Mouse (Mus musculus): ENCODE measurements at regions not wholly inside any gene's neighbourhood (a gene's known extent, or its start where the extent isn't known, plus 50 kb on each side); places are given as distances from the start of the nearest gene placed in this dataset.

DNA sequence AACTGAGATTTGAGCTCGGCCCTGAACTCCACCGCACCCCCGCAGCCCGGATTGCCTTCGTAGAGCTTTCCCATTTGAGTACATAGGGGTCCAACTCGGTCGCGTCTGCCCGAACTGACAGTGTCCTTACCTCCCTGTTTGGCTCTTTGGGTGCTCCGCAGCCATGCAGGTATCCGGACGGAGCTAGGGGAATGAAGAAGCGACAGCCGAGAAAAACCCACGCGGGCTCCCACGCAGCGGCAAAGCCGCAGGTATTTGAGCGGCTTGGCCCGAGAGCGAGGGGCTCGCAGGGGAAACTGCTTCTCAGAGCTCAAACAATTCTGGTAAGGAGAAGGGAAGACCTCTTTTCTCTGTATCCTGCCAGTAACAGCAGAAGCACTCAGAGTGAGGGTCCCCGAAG, 82.5 kb downstream of the Kcnrg start:
- intact Hi-C loops (cut with DNase I), result no loop called here
- DNase-seq (ENCODE audit: low spot score in 2 of 2), result no peak

DNA sequence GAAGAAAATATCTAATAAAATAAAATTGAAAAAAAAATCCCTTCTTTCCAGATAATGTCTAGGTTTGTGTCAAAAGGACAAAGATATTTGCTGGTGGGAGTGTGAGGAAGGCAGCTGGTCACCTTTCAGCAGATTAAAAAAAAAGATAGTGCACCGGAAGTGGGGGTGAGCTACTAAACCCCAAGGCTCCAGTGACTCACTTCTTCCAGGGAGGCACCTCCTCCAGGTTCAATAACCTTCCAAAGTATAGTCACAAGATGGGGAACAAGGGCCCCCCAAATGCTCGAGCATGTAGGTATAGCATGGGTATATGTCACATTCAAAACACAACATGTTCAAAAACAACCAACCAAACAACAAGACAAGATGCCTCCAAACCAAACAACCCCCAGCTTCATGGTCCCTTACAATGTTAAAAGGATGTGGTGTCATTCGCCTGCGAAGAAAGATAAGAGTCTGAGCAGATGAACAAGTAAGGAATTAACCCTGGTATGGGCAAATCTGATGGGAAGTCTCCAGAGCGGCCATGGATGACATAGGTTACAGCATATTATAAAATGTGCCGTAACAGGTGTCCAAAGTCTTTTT, 84.6 kb downstream of the Kcnrg start:
- DNase-seq (ENCODE audit: low spot score in 2 of 2), result no peak
- intact Hi-C loops (cut with DNase I), result no loop called here

DNA sequence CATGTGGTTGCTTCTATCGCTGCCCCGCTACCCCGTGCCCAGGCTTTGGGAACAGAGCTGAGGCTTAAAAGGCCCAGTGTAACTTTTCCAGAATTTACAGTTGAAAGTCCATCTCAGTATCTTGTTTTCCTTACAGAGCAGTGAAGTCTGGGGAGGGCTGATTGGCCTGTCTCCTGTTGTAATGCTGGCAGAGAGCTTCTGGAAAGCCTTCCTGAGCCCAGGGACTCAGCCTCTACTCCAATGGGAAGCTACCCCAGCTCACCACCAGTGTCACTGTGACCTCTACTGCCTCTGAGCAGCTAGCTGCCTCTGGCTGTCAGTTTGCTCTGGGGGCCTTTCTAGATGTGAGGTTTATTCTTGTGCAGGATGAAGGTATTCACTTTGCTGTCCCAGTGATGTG, 87.5 kb downstream of the Kcnrg start:
- no peak for DNase-seq (ENCODE audit: low spot score in 2 of 2)
- intact Hi-C loops (cut with DNase I), result no loop called here

DNA sequence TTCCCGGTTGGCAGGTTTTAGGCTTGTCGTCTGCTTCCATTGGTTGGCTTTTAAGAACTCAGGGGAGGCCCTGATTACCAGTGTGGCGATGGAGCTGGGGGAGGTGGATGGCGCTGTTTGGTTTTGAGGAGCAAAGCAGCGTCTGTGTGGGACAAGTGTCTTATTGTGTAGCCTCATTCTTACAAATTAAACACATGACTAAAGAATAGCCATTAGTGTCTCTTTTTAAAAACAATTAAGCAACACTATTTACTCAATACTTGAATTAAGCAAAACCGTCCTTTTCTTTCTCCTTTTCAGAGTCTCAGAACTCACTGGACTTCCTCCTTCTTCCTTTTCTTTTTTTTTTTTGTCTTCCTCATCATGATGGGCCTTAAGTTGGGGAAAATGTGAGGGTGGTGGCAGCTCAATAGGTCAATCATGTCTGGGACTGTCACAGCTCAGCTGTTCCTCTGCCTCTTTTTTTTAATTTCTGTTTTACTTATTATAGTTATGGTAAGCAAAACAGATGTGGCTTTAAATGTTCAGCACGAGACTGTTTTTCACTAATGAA, 89.1 kb downstream of the Kcnrg start:
- DNase-seq (ENCODE audit: low spot score in 2 of 2), result no peak
- intact Hi-C loops (cut with DNase I), result no loop called here

DNA sequence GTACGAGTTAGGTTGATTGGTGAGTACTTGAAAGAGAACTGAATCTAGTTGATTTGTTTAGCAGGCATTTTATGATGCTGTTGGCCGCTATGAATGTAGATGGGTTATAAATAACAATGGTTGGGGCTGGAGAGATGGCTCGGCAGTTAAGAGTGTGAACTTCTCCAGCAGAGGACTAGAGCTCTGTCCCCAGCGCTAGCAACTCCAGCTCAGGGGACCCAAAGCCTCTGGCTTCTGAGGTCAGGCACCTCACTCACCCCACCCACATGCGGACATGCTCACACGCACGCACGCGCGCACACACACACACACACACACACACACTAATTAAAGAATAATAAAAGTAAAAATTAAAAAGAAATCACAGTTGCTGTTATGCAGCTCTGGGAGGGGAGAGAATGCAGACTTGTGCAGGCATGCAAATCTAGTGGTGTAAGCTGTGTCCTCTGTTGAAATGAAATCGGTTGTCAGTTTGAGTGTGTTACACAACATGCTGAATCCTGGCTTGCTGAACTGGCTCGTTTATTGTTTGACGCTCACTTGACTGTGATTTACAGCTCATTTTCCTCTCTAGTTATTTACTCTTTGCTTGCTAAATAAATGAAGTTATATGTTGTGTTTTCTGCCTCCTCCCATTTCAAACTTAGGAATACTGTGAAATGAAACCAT, 89.8 kb downstream of the Kcnrg start:
- DNase-seq (ENCODE audit: low spot score in 2 of 2), result no peak
- intact Hi-C loops (cut with DNase I), result no loop called here

DNA sequence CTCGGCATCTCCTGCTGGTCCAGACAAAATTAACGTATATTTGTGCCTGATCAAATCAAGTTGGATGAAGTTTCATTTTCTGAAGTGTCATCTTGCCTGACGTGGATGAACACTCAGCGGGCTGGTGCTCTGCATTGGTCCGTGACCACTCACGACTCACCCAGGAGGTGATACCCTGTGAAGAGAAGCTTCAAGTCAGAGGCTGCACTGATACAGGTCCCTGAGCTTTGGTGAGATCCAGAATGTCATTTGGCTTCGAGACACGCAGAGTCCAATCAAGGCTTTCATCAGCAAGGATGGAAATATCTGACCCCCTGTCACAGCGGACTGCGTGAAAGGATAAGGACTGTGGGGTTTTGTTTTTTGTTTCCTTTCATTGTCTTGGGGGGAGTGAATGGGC, 90.4 kb downstream of the Kcnrg start:
- intact Hi-C loops (cut with DNase I), result no loop called here

DNA sequence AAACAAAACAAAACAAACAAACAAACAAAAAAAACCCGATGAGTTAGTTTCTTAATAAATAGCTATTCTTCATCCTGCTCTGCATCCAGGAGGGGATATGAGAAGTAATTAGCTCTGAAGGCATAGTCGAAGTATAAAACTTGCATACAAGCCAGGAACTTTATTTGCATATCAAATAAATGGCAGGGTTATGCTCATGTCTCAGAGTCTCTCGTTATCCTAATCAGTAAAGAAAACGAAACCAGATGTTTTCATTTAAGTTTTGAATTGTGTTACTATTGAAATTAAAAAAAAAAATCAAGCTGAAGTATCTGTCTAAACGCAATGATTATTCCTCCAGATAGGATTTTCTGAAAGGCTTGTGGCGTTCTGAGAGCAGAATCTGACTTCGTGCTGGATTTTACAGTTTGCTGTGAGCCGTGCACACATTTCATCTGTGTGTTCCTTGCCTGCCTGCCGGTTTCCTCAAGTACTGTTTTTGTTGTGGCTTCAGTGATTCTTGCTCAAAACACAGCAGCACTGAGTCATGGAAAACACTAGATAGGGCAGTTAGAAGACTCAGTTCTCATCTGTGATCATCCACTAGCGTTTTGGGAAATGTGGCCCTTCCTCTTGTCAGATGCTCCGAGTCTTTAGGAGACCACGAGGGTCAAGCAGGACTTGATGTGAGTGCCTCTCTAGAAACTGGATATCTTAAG, 91.2 kb downstream of the Kcnrg start:
- no peak for DNase-seq (ENCODE audit: low spot score in 2 of 2)
- intact Hi-C loops (cut with DNase I), result no loop called here

More for the DNA sequence above, 90.4 kb downstream of the Kcnrg start:
- no peak for DNase-seq (ENCODE audit: low spot score in 2 of 2)

DNA sequence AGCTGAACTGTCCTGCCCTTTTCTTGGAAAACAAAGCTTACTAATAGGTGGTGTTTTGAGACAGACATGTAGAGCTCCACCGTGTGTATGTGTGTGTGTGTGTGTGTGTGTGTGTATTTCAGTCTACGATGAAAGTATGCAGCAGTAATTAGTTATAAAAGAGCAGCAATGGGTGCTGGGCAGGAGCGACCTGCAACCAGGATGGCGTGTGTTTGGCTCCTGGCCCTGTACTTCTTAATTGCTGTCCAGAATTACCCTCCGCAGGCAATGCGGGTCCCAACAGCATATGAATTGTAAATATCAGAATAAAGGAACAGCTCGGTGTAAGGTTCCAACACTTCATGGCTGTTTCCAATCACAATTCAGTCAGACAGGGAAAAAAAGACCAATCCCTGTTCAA, 92.4 kb downstream of the Kcnrg start:
- DNase-seq (ENCODE audit: low spot score in 2 of 2), result no peak
- intact Hi-C loops (cut with DNase I), result no loop called here

DNA sequence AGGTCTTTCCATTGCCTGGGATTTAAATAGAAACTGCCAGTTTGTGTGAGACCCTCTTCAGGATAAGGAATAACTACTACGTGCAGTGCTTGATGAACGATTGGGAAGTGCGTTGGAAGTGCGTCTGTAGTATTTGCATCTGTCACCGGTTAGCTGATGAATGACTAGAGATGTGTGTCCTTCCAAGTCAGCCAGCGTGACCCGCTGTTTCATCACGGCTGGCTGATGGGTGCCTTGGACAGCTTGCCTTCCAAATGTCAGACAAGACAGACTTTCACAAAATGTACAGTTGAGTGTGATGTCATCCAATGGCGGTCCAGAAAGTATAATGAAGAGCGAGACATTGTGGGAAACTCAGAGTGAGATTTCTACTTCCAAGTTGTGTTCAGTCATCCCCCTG, 93.9 kb downstream of the Kcnrg start:
- DNase-seq (ENCODE audit: low spot score in 2 of 2), result no peak
- intact Hi-C loops (cut with DNase I), result no loop called here

DNA sequence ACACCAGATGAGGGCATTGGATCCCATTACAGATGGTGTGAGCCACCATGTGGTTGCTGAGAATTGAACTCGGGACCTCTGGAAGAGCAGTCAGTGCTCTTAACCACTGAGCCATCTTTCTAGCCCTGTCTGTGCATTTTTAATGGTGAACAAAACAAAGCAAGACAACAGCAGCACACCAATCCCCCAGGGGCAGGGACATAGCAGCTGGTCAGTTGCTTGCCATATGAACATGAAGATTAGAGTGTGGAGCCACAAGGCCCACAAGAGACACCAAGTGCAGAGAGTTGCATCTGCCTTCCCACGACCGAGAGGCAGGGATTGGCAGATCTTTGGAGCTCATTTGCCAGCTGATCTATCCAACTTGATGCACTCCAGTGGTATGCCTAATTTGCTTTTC, 96.7 kb downstream of the Kcnrg start:
- DNase-seq (ENCODE audit: low spot score in 2 of 2), result no peak
- intact Hi-C loops (cut with DNase I), result no loop called here

DNA sequence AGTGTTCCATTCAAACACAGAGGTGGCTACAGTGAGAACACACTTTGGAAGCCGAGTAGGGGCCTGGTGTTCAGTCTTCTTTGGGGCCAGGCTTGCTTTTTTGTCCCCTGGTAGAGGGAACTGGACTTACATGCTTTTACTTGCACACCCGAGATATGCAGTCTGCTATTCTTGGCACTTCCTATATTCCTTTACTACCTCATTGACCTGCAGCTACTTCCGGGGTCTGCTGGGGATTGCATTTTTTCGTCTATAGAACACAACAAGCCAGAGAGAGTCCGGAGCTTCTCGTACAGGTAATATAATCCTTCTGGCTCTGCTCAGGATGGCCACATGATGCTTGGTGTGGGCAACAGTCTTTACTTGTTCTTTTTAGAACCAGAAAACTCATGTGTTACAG, 99.7 kb downstream of the Kcnrg start:
- no peak for DNase-seq (ENCODE audit: low spot score in 2 of 2)
- intact Hi-C loops (cut with DNase I), result no loop called here

DNA sequence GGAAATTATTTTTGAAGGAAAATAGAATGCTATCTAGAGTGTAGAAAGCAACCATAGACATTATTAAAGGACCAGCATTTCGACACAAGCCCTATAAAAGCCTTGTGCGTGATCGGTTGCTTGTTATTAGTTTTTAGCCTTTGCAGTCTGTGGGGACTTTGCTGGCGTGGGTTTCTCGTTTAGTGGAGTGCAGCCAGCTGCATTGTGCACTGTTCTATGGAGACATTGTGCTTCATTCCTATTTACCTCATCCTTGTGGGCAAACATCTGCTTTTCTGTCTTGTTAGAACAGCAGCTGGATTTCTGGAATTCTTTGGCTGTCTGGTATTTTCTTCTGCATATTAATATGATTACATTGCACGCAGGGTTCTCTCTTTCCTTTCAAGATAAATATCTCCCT, 101.1 kb downstream of the Kcnrg start:
- DNase-seq (ENCODE audit: low spot score in 2 of 2), result no peak
- intact Hi-C loops (cut with DNase I), result no loop called here

DNA sequence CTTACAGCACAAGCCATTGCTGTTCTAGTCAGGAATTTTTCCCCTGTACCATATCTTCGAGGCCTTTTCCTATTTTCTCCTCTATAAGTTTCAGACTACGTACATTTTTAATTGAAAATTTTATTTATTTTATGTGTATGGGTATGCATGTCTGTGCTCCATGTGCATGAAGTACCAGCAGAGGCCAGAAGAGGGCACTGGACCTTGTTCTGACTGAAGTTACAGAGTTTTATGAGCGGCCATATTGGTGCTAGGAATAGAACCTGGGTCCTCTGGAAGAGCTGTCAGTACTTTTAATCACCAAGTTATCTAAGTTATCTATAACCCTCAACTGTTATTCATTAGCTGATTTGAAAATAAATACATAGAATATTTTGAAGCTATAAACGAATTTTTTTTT, 108.5 kb downstream of the Kcnrg start:
- no peak for DNase-seq (ENCODE audit: low spot score in 2 of 2)
- intact Hi-C loops (cut with DNase I), result no loop called here

DNA sequence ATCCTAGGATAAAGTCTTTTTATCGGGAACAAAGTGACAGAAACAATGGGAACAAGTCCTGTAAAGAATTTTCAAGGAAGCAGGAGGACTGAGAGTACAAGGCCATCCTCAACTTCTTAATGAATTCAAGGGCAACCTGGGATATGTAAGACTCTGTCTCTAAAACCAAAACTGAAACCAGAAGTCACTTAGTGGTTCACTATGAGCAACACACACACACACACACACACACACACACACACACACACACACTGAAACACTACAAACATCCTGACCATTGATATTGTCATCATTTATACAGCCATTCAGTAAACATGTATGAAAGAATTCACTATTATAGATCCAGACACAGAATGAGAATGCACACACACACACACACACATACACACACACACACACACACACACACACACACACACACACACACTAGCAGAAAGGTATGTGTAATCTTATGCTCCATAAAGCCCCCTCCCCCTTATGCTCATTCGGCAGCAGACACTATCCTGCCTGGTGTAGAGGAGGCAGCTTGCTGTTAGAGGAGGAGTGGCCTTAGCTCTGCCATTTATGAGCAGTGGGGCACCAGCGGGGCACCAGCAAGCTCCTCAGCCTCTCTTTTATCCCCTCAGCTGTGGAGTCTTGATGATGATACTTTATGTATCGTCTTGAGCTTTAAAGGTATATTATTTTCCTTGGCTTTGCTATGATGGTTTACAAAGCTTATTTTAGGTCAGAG, 111.3 kb downstream of the Kcnrg start:
- intact Hi-C loops (cut with DNase I), result no loop called here
- DNase-seq (ENCODE audit: low spot score in 2 of 2), result no peak

DNA sequence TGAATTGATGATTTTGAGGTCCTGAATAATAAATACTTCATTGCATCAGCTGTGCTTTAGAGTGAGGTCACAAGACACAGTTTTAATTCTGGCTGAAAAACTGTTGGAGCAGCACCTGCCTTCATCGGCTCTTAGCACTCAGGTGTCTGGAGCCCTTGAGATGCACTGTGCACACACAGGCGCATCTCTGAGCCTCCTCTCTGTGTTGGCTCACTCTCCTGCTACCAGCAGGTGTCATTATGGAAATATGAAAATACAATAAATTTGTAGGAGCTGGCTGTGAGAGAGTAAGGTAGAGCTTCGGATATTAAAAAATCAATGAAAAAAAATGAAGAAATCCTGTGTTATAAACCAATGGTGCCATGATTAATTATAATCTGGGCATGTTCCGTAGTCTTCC, 114.0 kb downstream of the Kcnrg start:
- intact Hi-C loops (cut with DNase I), result loop anchor here (10.0 kb wide), 1 partner anchor 193 kb away; no protein-coding TSS in a partner anchor
- no peak for DNase-seq (ENCODE audit: low spot score in 2 of 2)

DNA sequence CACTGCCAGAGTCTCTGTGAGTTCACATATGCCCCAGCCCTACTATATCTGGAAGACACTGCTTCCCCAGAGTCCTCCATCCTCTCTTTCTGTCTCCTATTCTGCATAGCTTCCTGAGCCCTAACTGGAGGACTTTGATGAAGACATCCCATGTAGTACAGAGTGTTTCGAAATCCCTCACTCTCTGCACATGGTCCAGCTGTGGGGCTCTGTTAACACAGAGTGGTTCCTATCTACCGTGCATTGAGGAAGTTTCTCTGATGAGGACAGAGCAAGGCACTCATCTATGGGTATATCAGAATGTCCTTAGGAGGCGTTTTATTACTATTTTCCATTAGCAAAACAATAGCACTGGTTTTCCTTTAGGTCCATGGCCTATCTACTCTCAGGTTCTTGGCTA, 117.7 kb downstream of the Kcnrg start:
- DNase-seq (ENCODE audit: low spot score in 2 of 2), result no peak
- intact Hi-C loops (cut with DNase I), result loop anchor here (10.0 kb wide), 1 partner anchor 190 kb away; no protein-coding TSS in a partner anchor

DNA sequence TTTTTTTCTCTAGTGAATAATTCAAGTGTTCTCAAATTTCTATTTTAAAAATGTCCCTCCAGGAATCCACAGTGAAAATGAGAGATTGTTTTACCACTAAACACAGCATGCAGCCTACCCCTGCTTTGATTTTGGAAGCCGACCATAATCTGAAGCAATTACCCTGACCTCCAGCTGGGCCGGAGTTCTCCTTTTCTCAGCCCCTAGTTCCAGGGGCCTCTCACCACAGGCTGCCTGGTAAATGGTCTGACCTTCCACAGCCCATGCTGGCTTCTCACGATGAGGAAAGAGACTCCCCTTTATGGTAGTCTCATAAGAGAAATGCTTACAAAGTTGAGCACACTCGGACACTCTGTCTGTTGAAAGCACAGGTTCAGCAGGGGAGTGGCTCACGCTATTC, 121.3 kb downstream of the Kcnrg start:
- intact Hi-C loops (cut with DNase I), result loop anchor here (10.0 kb wide), 1 partner anchor 186 kb away; no protein-coding TSS in a partner anchor
- no peak for DNase-seq (ENCODE audit: low spot score in 2 of 2)

DNA sequence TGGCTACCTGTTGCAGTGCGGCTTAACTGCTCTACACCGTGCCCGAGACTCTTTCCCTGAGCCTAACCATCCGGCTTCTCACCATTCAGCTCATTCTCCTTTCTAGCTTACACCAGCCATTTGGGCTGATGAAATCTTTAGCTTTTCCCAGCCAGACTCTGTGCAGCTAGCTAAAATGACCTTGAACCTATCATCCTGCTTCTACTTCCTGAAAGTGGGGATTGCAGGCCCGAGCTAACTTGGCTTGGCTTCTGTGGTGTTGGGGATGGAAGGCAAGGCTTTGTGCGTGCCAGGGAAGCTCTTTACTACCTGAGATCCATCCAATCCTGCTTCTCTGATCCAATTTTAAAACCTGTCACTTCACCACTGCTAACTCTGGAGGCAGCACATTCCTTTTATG, 128.3 kb downstream of the Kcnrg start:
- no peak for DNase-seq (ENCODE audit: low spot score in 2 of 2)
- intact Hi-C loops (cut with DNase I), result no loop called here

DNA sequence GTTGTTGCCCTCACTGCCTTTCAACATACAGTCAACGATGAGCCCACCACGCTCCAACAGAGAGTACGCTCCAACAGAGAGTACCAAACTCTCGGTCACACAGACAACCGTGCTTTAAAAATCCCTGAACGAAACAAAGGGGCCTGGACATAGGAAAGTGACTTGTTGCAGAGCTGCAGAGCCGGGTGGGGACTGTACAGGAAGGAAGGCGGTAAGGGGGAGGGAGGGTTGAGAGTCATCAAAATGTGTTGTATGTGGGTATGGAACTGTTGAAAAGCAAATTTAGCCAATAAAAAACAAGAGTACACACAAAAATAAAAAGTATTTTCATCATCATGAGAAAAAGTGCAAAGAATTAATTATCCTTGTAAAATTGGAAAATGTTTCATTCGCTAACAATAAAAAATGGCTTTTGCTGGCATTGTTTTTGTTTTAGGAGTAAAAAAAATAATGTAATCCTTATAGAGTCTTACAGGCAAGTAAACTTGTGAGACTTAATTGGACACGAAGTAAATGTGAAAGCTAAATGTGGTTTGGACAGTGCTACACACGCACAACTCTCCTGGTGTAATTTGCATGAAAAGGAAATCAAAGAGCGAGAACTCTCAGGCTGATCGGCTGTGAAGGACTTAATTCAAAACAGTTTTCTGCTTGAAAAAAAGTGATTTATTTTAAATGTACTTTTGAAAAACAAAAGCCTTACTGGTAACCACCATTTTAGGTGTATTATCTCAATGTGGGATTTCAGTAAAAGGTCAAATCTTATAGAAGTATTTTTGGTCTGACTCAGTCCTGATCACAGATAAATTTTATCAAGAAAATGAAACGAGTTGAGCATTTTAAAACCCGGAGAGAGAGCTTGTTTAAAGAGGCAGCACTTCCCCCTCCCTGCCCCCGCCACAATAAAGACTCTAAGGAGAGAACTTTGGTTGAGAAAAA, 129.4 kb downstream of the Kcnrg start:
- no peak for DNase-seq (ENCODE audit: low spot score in 2 of 2)
- intact Hi-C loops (cut with DNase I), result no loop called here

Measured in left cerebral cortex, postnatal 36 days (tissue).